Mouse (Mus musculus) heart, adult 2 months (tissue): ENCODE measurements at regions not wholly inside any gene's neighbourhood (a gene's known extent, or its start where the extent isn't known, plus 50 kb on each side); places are given as distances from the start of the nearest gene placed in this dataset.

Experiments used
- DNase-seq, 2 experiments: peaks; one replicate each; pipeline ENCODE4 v3.0.0; 2021
- H3K27ac ChIP-seq: fragments of 200-600 bp; 2 replicates; pipeline ENCODE4 v1.8.1; 2022
- H3K27me3 ChIP-seq: fragments of 200-500 bp; 2 replicates; pipeline ENCODE4 v1.6.1; 2012; ENCODE audit warnings: mild to moderate bottlenecking, low read length, inconsistent platforms, mixed read lengths; ENCODE audit not compliant: control insufficient read depth, insufficient read depth
- H3K36me3 ChIP-seq: fragments of 200-500 bp; 2 replicates; pipeline ENCODE4 v1.6.1; 2012; ENCODE audit warnings: low read length, inconsistent platforms; ENCODE audit not compliant: control insufficient read depth, insufficient read depth
- H3K4me1 ChIP-seq: fragments of 200-500 bp; 2 replicates; pipeline ENCODE4 v1.6.1; 2011; ENCODE audit warnings: low read length; ENCODE audit not compliant: control insufficient read depth, insufficient read depth
- H3K4me3 ChIP-seq: fragments of 200-600 bp; 2 replicates; pipeline ENCODE4 v1.8.1; 2022
- H3K79me2 ChIP-seq: fragments of 200-500 bp; replicated peaks from 2 replicates; pipeline ENCODE4 v1.6.1; 2012; ENCODE audit warnings: mild to moderate bottlenecking, inconsistent platforms, low read length, moderate library complexity, mixed read lengths; ENCODE audit not compliant: control insufficient read depth, insufficient read depth
- H3K9ac ChIP-seq: fragments of 200-500 bp; 2 replicates; pipeline ENCODE4 v1.6.1; 2012; ENCODE audit warnings: low read depth, mild to moderate bottlenecking, control low read depth, inconsistent platforms, low read length, mixed read lengths
- CTCF ChIP-seq: fragments of 200-600 bp; IDR thresholded peaks from 2 replicates; pipeline ENCODE4 v1.8.1; 2022; ENCODE audit warnings: antibody characterized with exemption, mild to moderate bottlenecking, moderate library complexity
- EP300 ChIP-seq: fragments of 200-500 bp; IDR thresholded peaks from 2 replicates; pipeline ENCODE4 v1.6.1; 2011; ENCODE audit warnings: low read depth, low read length, control low read depth; ENCODE audit not compliant: insufficient read depth
- POLR2A ChIP-seq: fragments of 200-500 bp; IDR thresholded peaks from 2 replicates; pipeline ENCODE4 v1.6.1; 2011; ENCODE audit warnings: mild to moderate bottlenecking, low read depth, low read length, control low read depth; ENCODE audit not compliant: insufficient read depth
- WGBS: fragments of 180-500 bp; shearing (Covaris S2); methylation state at CpG from one replicate; pipeline ENCODE4 v1.1.7; 2018; 5-methylcytosine and 5-hydroxymethylcytosine counted together
- intact Hi-C: fragments of 180-260 bp; cut with DNase I; formaldehyde crosslinking; loops from one replicate; pipeline ENCODE4 v1.15.1; 2025

DNA sequence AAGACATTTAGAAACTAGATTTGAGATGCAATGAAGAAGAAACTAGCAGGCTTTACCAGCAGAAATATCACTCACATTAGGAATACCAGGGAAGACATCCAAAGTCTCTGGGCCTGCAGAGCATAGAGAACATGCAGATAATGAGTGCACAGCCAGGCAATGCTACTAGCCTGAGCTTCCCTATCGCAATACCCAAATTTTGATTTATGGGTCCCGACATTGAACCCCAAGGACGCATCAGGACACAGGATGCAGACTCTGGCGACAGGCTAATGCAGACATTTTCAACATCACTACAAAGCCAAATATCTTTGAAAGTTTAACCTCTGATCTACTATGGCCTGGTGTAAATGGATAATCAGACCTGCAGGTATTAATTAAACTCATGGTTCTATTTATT, 273.1 kb upstream of the Arid1b start:
- H3K4me1 ChIP-seq, result no peaks in the 10 kb centered on the region
- no peaks in the 10 kb centered on the region for H3K36me3 ChIP-seq
- H3K79me2 ChIP-seq, result no peaks in the 10 kb centered on the region
- intact Hi-C loops, result no loop called here
- TF ChIP-seq POLR2A (no peak), EP300 (no peak), CTCF (no peak)
- no peak overlapping the region for H3K4me3 ChIP-seq
- no peak overlapping the region for H3K9ac ChIP-seq
- WGBS, result 93% methylated on average over 4 of the region's 4 CpGs
- H3K27me3 ChIP-seq, result no peaks in the 10 kb centered on the region
- H3K27ac ChIP-seq, result no peak overlapping the region
- DNase-seq, result no peak

DNA sequence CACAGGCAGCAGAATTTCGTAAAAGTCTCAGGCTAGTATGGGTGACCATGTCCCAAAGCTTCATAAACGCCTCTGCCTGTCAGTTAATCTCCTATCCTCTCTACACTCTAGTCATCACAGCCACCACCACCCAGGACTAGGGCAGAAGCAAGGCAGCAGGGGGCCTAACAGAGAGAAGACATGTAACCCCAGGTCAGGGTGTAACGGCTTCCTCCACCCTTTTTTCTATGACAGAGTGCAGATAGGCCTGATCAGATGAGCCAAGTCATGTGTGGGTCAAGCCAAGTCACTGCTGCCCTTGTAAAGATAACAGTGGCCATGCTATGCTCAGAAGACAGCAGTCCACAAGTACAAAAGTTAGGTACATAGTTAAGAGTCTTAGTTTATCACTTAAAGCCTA, 270.1 kb upstream of the Arid1b start:
- Histone ChIP-seq H3K79me2 (no peaks in the 10 kb centered on the region), H3K27ac (no peak overlapping the region), H3K27me3 (no peaks in the 10 kb centered on the region), H3K9ac (no peak overlapping the region), H3K4me1 (no peaks in the 10 kb centered on the region), H3K36me3 (no peaks in the 10 kb centered on the region), H3K4me3 (no peak overlapping the region)
- intact Hi-C loops, result no loop called here
- 76% methylated on average over 3 of the region's 3 CpGs for WGBS
- TF ChIP-seq CTCF (no peak), POLR2A (no peak), EP300 (no peak)
- no peak for DNase-seq

DNA sequence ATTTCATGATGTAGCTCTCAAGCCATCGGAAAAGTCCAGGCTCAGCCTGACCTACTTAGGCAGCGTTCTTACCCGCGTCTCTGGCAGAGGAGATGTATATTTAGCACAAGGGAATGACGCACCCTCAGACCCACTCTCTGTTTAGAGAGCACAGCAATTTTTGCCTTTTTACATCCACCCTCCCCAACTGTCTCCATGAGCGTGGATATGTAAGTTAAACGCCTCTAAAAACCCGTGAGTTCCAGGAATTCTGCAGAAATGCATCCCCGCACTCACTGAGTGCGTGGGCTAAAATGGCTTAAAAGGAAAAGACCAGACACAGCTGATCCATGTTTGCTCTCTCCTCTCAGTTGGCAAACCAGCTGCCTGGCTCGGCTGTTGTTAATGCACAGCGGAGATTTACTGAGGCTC, 267.8 kb upstream of the Arid1b start:
- Histone ChIP-seq H3K27me3 (no peaks in the 10 kb centered on the region), H3K36me3 (no peaks in the 10 kb centered on the region), H3K27ac (no peak overlapping the region), H3K4me3 (no peak overlapping the region), H3K9ac (no peak overlapping the region), H3K4me1 (no peaks in the 10 kb centered on the region), H3K79me2 (no peaks in the 10 kb centered on the region)
- 55% methylated on average over 12 of the region's 12 CpGs for WGBS
- TF ChIP-seq POLR2A (no peak), CTCF (no peak), EP300 (no peak)
- peak in 1 of 2 experiments; percentile 7 for DNase-seq
- intact Hi-C loops, result no loop called here

DNA sequence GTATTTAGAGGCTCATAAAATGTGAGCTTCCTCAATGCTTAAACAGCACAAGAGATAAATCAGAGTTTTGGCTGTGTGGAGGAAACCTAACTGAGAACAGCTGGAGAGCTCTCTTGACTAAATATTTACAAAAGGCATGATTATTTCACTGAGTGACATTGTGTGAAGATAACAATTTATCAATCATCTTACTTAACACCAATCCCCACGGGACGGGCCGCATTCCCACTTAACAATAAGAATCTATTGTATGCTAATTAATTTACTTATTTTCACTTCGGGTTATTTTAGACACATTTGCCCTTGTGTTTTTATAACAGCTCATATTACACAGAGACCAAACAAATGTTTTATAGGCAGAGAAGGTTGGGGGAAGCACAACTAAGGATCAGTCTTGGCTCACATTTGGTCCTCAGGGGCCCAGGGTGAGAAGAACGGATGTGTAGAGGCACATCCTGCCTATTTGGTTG, 259.7 kb upstream of the Arid1b start:
- no peaks in the 10 kb centered on the region; the same call in none of the 2 replicates for H3K4me1 ChIP-seq
- H3K27ac ChIP-seq, result no peak overlapping the region
- no peaks in the 10 kb centered on the region for H3K79me2 ChIP-seq
- WGBS, result 46% methylated on average over 5 of the region's 5 CpGs
- no peaks in the 10 kb centered on the region for H3K27me3 ChIP-seq
- no peak overlapping the region for H3K9ac ChIP-seq
- no peaks in the 10 kb centered on the region for H3K36me3 ChIP-seq
- no peak overlapping the region for H3K4me3 ChIP-seq
- peak; percentile 23 to 37 for DNase-seq
- intact Hi-C loops, result no loop called here
- TF ChIP-seq CTCF (no peak), POLR2A (no peak), EP300 (no peak)

DNA sequence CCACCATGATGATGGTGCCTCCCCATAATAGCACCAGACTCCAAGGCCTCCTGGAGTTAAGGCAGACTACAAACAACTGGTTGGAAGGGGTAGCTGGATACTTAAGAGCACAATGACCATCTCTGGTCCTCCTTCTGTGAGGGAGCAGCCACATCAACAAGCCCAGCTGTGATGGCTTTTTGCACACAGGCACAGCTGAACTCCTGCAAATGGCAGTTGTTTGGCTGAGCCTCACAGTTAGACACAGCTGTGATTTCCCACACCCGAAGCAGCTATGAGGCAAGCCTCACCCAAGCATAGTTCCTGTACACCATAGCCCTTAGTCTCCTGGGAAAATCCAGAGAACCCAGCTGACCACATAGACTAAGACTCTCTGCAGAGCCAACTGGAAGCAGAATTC, 258.9 kb upstream of the Arid1b start:
- no peak overlapping the region for H3K9ac ChIP-seq
- no peaks in the 10 kb centered on the region; the same call in none of the 2 replicates for H3K4me1 ChIP-seq
- H3K79me2 ChIP-seq, result no peaks in the 10 kb centered on the region
- no peaks in the 10 kb centered on the region for H3K27me3 ChIP-seq
- intact Hi-C loops, result no loop called here
- H3K36me3 ChIP-seq, result no peaks in the 10 kb centered on the region
- no peak overlapping the region for H3K4me3 ChIP-seq
- H3K27ac ChIP-seq, result peak overlapping the region; percentile 18; the same call in 1 of the 2 replicates
- TF ChIP-seq EP300 (peak; percentile 69), POLR2A (no peak)
- peak; percentile 55 to 74 for DNase-seq
- 40% methylated on average over 1 of the region's 1 CpGs for WGBS

DNA sequence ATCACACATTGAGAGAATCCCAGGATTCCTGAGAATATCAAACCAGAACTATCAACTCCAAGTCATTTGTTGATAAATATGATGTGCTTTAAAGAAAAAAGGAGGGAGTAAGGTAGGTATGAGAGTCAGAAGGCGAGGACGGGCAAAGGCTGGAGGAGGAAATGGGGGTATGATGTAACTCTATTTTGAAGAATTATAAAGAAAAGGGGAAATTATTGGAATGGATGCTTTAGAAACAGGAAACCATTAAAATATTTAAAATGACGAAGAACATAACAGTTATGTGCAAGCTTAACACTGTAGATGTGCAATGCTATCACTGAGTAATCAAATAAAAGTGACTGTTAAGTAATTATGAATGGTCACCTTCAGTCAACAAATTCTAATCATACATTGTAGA, 257.4 kb upstream of the Arid1b start:
- TF ChIP-seq POLR2A (no peak), CTCF (no peak), EP300 (no peak)
- 74% methylated on average over 3 of the region's 3 CpGs for WGBS
- H3K9ac ChIP-seq, result no peak overlapping the region
- no peaks in the 10 kb centered on the region; the same call in none of the 2 replicates for H3K4me1 ChIP-seq
- H3K27me3 ChIP-seq, result no peaks in the 10 kb centered on the region
- DNase-seq, result no peak
- H3K36me3 ChIP-seq, result no peaks in the 10 kb centered on the region
- H3K27ac ChIP-seq, result no peak overlapping the region
- intact Hi-C loops, result no loop called here
- no peak overlapping the region for H3K4me3 ChIP-seq
- no peaks in the 10 kb centered on the region for H3K79me2 ChIP-seq
